Mouse (Mus musculus) limb, embryonic 13.5 days (tissue): ENCODE data around the gene Gcnt1. TPM values are rescaled to one million over a fixed set of nuclear protein-coding genes. Genes with fewer than 3 reads are reported as not detected.

Experiments used
- ATAC-seq: fragments of 200-750 bp; cut with Nextera tagmentation; 2 replicates; pipeline ENCODE4 v1.8.0; 2017; ENCODE audit warnings: low read depth, moderate number of reproducible peaks, moderate TSS enrichment; ENCODE audit not compliant: low FRiP score
- H3K27ac ChIP-seq: fragments of 300-500 bp; sonication (generic); 2 replicates; pipeline ENCODE4 v1.5.1; 2015; ENCODE audit warnings: inconsistent platforms, mild to moderate bottlenecking, moderate library complexity
- H3K27me3 ChIP-seq: fragments of 300-500 bp; sonication (generic); 2 replicates; pipeline ENCODE4 v1.6.1; 2015; ENCODE audit warnings: mild to moderate bottlenecking, inconsistent platforms
- H3K36me3 ChIP-seq: fragments of 300-500 bp; sonication (generic); 2 replicates; pipeline ENCODE4 v1.6.1; 2015; ENCODE audit warnings: inconsistent platforms, mild to moderate bottlenecking, moderate library complexity
- H3K4me1 ChIP-seq: fragments of 300-500 bp; sonication (generic); 2 replicates; pipeline ENCODE4 v1.6.1; 2015; ENCODE audit warnings: inconsistent platforms
- H3K4me2 ChIP-seq: fragments of 300-500 bp; sonication (generic); replicated peaks from 2 replicates; pipeline ENCODE4 v1.6.1; 2015; ENCODE audit warnings: inconsistent platforms, mild to moderate bottlenecking, moderate library complexity
- H3K4me3 ChIP-seq: fragments of 300-500 bp; sonication (generic); 2 replicates; pipeline ENCODE4 v1.5.1; 2015; ENCODE audit warnings: moderate library complexity, mild to moderate bottlenecking, inconsistent platforms
- H3K9ac ChIP-seq: fragments of 300-500 bp; sonication (generic); 2 replicates; pipeline ENCODE4 v1.6.1; 2015; ENCODE audit warnings: mild to moderate bottlenecking, inconsistent platforms
- H3K9me3 ChIP-seq: fragments of 300-500 bp; sonication (generic); 2 replicates; pipeline ENCODE4 v1.6.1; 2016; ENCODE audit warnings: inconsistent platforms
- WGBS: fragments of 180-500 bp; shearing (Covaris S2); methylation state at CpG from one replicate; pipeline ENCODE4 v1.1.7; 2015; 5-methylcytosine and 5-hydroxymethylcytosine counted together
- polyA plus RNA-seq: library from polyadenylated mRNA; unstranded; fragments of >200 nt; fragmentation: Nextera tagmentation; extraction: Ambion mirVana; gene quantifications from 2 replicates; pipeline ENCODE4 v1.2.1, GENCODE M21; 2015

Gene Gcnt1
- polyA plus RNA-seq, 1 experiment from 2014 or later, result 4.9 TPM

DNA sequence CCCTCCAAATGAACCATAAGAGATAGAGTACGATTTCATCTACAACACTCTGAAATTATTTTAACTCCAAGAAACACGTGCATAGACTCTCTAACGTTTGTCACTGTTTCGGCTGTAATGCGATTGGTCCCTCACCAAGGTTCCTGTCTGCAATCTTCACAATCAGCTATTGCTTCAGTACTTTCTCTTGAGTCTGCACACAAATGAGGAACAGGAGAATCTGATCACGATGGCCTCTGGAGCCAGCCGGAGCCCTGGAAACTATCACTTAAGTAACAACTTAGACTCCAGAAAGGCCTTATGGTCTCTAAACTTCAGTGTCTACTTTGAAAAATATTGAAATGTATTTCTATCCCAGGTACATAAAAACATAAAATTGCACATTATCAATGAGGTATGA, 27.8 kb downstream of the Gcnt1 start:
- no peaks in the 10 kb centered on the region for H3K4me1 ChIP-seq
- no peaks in the 10 kb centered on the region for H3K27me3 ChIP-seq
- no peak overlapping the region for H3K4me2 ChIP-seq
- H3K4me3 ChIP-seq, result no peak overlapping the region
- no peak overlapping the region for H3K9ac ChIP-seq
- H3K36me3 ChIP-seq, result no peaks in the 10 kb centered on the region
- H3K27ac ChIP-seq, result no peak overlapping the region
- ATAC-seq, result no peak
- WGBS, result 86% methylated on average over 7 of the region's 7 CpGs
- no peaks in the 10 kb centered on the region for H3K9me3 ChIP-seq

DNA sequence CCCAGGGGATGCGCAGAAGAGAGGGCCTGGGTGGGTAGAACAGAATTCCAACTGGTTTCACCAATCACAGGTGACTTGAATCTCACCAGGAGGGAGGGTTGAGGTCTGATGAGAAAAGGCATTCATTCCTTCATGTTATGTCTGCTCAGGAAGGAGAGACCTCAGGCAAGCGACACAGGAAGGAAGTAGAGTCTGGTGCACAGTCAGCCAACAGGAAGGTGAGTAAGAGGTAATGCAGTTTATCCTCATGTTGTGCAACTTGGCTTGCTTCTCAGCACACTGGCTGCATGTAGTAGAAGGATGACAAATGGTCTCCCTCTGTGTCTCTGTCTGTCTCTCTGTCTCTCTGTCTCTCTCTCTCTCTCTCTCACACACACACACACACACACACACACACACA, 33.1 kb downstream of the Gcnt1 start:
- ATAC-seq, result no peak
- Histone ChIP-seq H3K4me3 (no peak overlapping the region), H3K27me3 (no peaks in the 10 kb centered on the region), H3K4me2 (no peak overlapping the region), H3K9ac (no peak overlapping the region), H3K4me1 (peaks cover 9% of the 10 kb centered on the region), H3K9me3 (no peaks in the 10 kb centered on the region), H3K27ac (no peak overlapping the region), H3K36me3 (no peaks in the 10 kb centered on the region)
- 89% methylated on average over 2 of the region's 2 CpGs for WGBS

DNA sequence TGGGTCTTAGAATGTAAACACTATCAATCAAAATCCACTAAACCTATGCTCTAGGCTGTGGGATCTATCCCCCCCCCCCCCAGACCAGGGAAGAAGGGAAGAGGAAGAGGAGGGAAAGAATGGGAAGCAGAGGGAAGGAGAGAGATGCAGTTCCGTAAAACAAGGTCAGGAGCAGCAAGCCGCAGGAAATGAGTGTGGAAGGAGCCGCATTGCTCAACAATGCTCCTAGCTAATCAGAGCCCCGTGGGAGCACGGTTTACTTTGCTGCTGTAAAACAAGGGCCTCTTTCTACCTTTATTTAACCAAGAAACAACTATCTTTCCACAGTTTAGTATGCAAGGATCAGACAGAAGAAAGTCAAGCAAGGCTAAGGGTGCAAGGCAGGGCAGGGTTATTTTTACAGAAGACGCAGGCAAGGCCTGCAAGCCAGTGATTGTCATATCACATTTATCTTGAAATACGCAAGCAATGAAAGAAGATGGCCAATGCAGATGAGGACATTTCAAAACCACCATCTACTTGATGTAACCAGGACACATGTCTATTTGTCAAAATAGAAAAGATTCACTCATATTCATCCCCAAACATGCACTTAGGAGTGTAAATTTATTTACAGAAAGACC, 35.5 kb downstream of the Gcnt1 start:
- H3K4me3 ChIP-seq, result no peak overlapping the region
- WGBS, result 57% methylated on average over 7 of the region's 7 CpGs
- no peaks in the 10 kb centered on the region for H3K36me3 ChIP-seq
- no peak for ATAC-seq
- no peaks in the 10 kb centered on the region for H3K27me3 ChIP-seq
- no peak overlapping the region for H3K4me2 ChIP-seq
- no peak overlapping the region for H3K27ac ChIP-seq
- no peak overlapping the region for H3K9ac ChIP-seq
- no peaks in the 10 kb centered on the region for H3K9me3 ChIP-seq
- peaks cover 9% of the 10 kb centered on the region for H3K4me1 ChIP-seq

DNA sequence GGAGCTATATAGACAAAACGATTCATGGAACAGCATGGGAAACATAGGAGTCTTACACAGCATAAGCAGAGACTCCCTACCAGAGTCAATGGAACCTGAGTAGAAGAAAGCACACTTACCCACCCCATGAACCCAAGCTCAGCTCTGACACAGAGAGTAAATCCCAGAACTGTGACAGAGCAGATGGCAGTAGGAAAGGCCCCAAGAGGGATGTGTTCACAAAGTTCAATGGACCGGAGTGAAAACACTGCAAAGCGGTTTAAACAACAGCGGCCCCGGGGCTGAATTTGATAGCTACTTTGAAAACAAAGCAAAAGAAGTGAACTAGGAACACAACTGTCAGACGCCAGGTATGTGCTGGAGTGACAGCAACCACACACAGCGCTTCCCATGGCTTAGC, 36.0 kb downstream of the Gcnt1 start:
- Histone ChIP-seq H3K4me1 (peaks cover 9% of the 10 kb centered on the region), H3K9me3 (no peaks in the 10 kb centered on the region), H3K9ac (no peak overlapping the region), H3K36me3 (no peaks in the 10 kb centered on the region), H3K4me3 (no peak overlapping the region), H3K27ac (no peak overlapping the region), H3K4me2 (no peak overlapping the region), H3K27me3 (no peaks in the 10 kb centered on the region)
- 69% methylated on average over 7 of the region's 7 CpGs for WGBS
- ATAC-seq, result no peak

DNA sequence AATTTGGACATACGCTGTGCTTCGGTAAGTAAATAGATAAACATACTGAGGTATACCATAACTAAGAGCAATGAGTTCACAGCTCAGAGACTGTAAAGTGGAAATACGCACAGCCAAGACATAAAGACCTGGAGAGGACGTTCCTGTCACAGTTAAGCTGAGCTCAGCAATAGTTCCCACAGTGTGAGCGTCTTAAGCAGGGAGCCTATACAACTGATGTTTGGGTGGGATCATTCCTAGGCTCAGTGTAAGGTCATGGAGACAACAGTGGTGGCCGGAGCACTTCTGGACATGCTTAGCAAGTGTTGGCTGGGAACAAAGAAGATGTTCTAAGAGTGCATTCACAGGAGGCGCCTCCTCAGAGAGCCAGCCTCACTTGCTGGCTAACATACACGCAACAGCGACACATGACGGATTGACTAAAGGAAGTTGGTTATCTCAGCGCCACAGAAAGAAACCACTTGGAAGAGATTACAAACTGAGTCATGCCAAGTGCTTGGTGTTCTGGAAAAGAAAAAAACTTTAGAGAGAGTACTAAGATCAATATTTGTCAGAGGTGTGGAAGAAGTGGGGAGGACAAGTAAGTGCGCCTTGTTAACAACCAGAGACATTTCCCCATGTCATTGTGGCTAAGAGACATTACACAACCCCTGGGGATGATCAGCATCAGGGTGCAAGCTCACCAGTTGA, 37.9 kb downstream of the Gcnt1 start:
- ATAC-seq, result no peak
- WGBS, result 92% methylated on average over 12 of the region's 12 CpGs
- H3K9ac ChIP-seq, result no peak overlapping the region
- H3K4me1 ChIP-seq, result peaks cover 9% of the 10 kb centered on the region
- no peak overlapping the region for H3K4me2 ChIP-seq
- peaks cover 5% of the 10 kb centered on the region for H3K36me3 ChIP-seq
- H3K27me3 ChIP-seq, result no peaks in the 10 kb centered on the region
- no peaks in the 10 kb centered on the region for H3K9me3 ChIP-seq
- H3K27ac ChIP-seq, result no peak overlapping the region
- no peak overlapping the region for H3K4me3 ChIP-seq

DNA sequence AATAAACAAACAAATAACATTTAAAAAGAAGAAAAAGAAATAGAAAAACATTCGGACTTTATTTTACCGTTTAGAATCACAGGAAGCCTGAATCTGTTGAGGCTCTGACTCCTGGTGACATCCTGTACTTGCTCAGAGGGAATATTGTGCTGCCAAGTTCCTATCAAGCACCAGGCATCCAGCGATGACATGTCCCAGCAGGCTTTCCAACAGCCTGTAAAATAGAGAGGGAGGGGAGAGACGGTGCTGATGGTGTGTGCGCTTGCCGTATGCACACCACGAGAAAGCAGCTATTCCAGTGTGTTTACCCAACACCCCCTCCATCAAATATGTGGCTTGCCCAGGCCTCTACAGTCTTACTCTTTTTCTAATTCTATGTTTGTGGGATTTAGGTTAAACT, 39.6 kb downstream of the Gcnt1 start:
- WGBS, result 63% methylated on average over 7 of the region's 7 CpGs
- H3K36me3 ChIP-seq, result peaks cover 17% of the 10 kb centered on the region
- H3K4me1 ChIP-seq, result peaks cover 9% of the 10 kb centered on the region
- no peak overlapping the region for H3K4me2 ChIP-seq
- no peak overlapping the region for H3K4me3 ChIP-seq
- H3K27ac ChIP-seq, result no peak overlapping the region
- H3K9me3 ChIP-seq, result no peaks in the 10 kb centered on the region
- H3K9ac ChIP-seq, result no peak overlapping the region
- H3K27me3 ChIP-seq, result no peaks in the 10 kb centered on the region
- no peak for ATAC-seq

DNA sequence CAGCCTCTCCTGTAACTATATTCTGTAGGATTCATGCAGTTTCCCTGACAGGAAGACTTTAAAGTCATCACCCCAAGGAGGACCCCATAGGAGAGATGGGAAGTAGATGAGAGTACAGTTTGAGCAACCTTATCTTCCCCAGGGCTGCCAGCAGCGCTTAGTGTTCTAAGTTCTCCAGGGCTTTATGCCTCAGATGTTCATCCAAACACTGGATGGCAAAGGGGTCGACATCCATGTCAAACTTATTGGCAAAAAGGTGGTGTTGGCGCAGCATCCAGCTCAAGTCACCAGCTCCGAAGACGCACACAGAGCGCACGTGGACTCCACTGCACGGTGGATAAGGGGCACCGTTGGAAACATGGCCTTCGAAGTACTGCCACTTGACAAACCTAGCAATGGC, 43.7 kb downstream of the Gcnt1 start:
- Histone ChIP-seq H3K9me3 (no peaks in the 10 kb centered on the region), H3K27me3 (no peaks in the 10 kb centered on the region), H3K4me3 (no peak overlapping the region), H3K4me2 (no peak overlapping the region), H3K27ac (no peak overlapping the region), H3K9ac (no peak overlapping the region), H3K36me3 (peaks cover 20% of the 10 kb centered on the region), H3K4me1 (peaks cover 9% of the 10 kb centered on the region)
- no peak for ATAC-seq
- 93% methylated on average over 10 of the region's 10 CpGs for WGBS

DNA sequence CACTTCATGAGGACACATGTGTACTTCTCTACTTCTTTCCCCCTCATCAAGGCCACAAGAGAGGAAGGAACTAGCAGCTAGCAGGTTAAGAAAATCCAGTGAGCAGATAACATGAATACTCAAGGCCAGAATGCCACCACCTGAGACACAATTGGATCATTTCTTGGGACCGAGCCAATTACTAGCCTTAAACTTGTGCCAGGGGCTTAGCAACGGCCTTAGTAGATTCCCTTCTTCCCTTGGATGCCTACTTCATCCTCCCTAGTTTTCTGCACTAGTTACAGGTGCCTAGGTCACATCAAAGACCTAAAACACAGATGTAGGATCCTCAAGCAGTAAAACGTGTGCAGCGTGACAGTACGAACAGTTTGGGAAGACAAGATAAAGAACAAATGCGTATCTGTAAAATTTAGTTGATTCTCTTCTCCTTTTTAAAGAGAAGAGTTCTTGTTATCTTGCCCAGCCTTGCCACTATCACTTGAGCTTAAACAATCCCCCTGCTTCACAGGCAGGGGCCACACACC, 44.7 kb downstream of the Gcnt1 start:
- no peak for ATAC-seq
- Histone ChIP-seq H3K4me1 (peaks cover 19% of the 10 kb centered on the region), H3K36me3 (peaks cover 20% of the 10 kb centered on the region), H3K4me3 (no peak overlapping the region), H3K9ac (no peak overlapping the region), H3K9me3 (no peaks in the 10 kb centered on the region), H3K4me2 (no peak overlapping the region), H3K27ac (no peak overlapping the region), H3K27me3 (no peaks in the 10 kb centered on the region)
- WGBS, result 89% methylated on average over 6 of the region's 6 CpGs

DNA sequence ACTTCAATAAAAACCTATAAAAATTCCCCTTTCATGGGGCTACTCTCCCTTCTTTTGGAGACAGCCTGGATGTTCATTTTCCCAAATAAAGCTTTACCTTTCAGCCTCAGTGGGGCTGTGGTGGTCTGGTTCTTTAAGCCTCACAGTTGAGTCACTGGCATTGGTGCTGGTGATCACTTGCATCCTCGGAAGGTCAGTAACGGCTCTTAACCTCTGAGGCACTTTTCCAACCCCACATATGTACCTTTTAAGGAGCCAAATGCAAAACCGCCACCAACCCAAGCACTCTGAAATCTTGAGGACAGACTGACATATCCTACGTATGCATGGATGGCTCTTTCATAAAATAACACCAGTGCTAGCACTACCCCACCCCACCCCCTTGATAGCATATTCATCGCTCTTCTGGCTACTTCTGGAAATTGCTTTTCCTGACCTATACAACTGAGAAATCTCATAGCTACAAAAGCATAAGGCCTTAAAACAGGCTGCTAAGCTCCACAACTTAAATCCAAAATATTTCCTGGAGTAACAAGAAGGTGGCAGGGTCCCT, 48.9 kb downstream of the Gcnt1 start:
- Histone ChIP-seq H3K4me3 (no peak overlapping the region), H3K4me2 (0 out of 2 replicates have a peak overlapping the region, but pooled peaks have one; percentile 14), H3K27me3 (no peaks in the 10 kb centered on the region), H3K4me1 (peaks cover 26% of the 10 kb centered on the region), H3K9ac (no peak overlapping the region), H3K9me3 (no peaks in the 10 kb centered on the region), H3K27ac (no peak overlapping the region; the same call in 1 of the 2 replicates), H3K36me3 (peaks cover 5% of the 10 kb centered on the region)
- peak; percentile 67 for ATAC-seq
- WGBS, result 42% methylated on average over 5 of the region's 5 CpGs

DNA sequence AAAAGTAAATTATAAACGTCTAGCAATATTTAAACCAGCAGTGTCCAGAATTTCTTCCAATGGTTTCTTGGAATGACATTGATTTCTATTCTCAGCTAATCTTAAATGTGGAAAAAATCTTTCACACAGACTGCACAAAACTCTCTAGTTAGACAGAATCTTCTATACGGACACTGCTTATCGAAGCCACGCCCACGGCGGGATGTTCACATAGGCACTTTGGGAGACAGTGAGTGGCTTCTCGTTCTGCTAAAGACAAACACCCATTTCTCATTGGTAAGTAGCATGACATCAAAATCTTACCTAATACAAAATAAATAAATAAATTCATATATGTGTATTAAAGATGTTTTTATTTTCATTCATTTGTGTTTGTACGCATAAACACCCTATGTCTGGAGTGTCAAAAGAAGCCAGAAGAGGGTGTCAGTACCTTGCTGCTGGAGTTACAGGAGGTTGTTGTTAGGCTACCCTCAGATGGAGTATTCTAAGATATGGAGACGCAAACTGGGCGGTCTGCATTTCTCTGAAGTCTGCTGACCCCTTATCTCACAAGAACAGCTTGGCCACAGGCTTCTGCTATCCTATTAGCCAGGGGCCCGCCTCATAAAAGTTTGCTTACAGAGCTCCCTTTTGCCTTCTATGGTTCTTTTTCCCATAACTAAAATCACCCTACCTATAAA, 49.5 kb downstream of the Gcnt1 start:
- Histone ChIP-seq H3K9me3 (no peaks in the 10 kb centered on the region), H3K4me2 (0 out of 2 replicates have a peak overlapping the region, but pooled peaks have one; percentile 14), H3K27me3 (no peaks in the 10 kb centered on the region), H3K27ac (no peak overlapping the region), H3K9ac (no peak overlapping the region), H3K36me3 (0 out of 2 replicates have a peak, but pooled peaks cover 4% of the 10 kb centered on the region), H3K4me3 (no peak overlapping the region), H3K4me1 (peaks cover 28% of the 10 kb centered on the region)
- ATAC-seq, result peak; percentile 44
- 75% methylated on average over 11 of the region's 11 CpGs for WGBS

DNA sequence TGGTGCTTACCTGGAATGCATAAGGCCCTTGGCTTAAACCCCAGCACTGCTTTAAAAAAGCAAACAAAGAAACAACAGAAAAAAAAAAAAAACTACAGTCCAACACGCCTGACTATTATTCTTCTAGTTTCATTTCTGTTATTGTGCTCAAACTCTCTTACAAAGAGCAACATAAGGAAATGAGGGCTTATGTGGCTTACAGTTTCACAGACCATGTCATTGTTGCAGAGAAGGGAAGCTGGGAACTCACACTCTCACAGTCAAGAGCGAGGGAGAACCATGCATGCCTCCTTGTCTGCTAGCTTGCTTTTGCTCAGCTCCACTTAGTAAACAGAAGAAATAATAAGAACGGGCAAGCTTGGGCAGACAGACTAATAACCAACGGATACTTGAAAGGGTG, 52.9 kb downstream of the Gcnt1 start:
- H3K9me3 ChIP-seq, result no peaks in the 10 kb centered on the region
- no peak overlapping the region for H3K9ac ChIP-seq
- no peak for ATAC-seq
- H3K4me3 ChIP-seq, result no peak overlapping the region
- whole genome bisulfite sequencing, result 80% methylated on average over 4 of the region's 4 CpGs
- peaks cover 28% of the 10 kb centered on the region for H3K4me1 ChIP-seq
- H3K4me2 ChIP-seq, result no peak overlapping the region
- no peak overlapping the region for H3K27ac ChIP-seq
- no peaks in the 10 kb centered on the region for H3K27me3 ChIP-seq
- H3K36me3 ChIP-seq, result no peaks in the 10 kb centered on the region

DNA sequence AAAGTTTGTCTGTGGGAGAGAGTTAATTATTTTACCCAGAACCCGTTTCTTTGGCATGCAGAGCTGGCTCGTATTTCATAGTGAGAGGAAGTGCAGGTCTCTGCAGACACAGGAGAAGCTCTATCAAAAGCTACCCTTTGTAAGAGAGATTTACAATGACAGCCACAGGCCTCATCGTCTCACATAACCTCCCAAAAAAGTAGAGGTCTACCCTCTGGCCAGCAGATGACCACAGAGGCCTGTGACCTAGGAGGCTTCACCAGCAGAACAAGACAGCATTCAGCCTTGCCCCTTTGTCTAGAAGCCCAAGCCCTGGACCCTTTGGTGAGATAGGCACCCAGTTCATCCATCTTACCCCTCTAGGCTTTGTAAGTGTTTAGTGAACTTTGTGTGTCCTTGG, 53.9 kb downstream of the Gcnt1 start:
- no peaks in the 10 kb centered on the region for H3K27me3 ChIP-seq
- H3K27ac ChIP-seq, result no peak overlapping the region
- ATAC-seq, result no peak
- no peaks in the 10 kb centered on the region for H3K9me3 ChIP-seq
- 4% methylated on average over 3 of the region's 3 CpGs for WGBS
- peaks cover 17% of the 10 kb centered on the region for H3K4me1 ChIP-seq
- H3K4me2 ChIP-seq, result no peak overlapping the region
- H3K9ac ChIP-seq, result no peak overlapping the region
- no peak overlapping the region for H3K4me3 ChIP-seq
- no peaks in the 10 kb centered on the region for H3K36me3 ChIP-seq
